Mouse (Mus musculus) liver, embryonic 14.5 days (tissue): Measurements from ENCODE around the gene Olfr763. TPM values are rescaled to one million over a fixed set of nuclear protein-coding genes. Genes with fewer than 3 reads are reported as not detected.

Experiments used
- ATAC-seq: fragments of 200-750 bp; cut with Nextera tagmentation; 2 replicates; pipeline ENCODE4 v1.8.0; 2017; ENCODE audit warnings: moderate number of reproducible peaks, mild to moderate bottlenecking, moderate library complexity; ENCODE audit not compliant: insufficient read depth
- DNase-seq, 3 experiments: peaks; one replicate each; pipeline ENCODE4 v3.0.0-alpha.2; 2012 to 2013; ENCODE audit warnings: low read depth in 3 of 3, low spot score in 3 of 3
- H3K27ac ChIP-seq: fragments of 300-500 bp; sonication (generic); 2 replicates; pipeline ENCODE4 v1.5.1; 2014; ENCODE audit warnings: moderate library complexity, mild to moderate bottlenecking, control low read depth, inconsistent platforms
- H3K27me3 ChIP-seq: fragments of 300-500 bp; sonication (generic); 2 replicates; pipeline ENCODE4 v1.6.1; 2014; ENCODE audit warnings: mild to moderate bottlenecking, low read length, moderate library complexity; ENCODE audit not compliant: control insufficient read depth, insufficient read depth
- H3K36me3 ChIP-seq: fragments of 300-500 bp; sonication (generic); replicated peaks from 2 replicates; pipeline ENCODE4 v1.6.1; 2014; ENCODE audit warnings: low read depth; ENCODE audit not compliant: control insufficient read depth, insufficient read depth
- H3K4me1 ChIP-seq, 2 experiments: fragments of 200-500 bp in 1 of 2; fragments of 300-500 bp in 1 of 2; sonication (generic) in 1 of 2; replicated peaks; 2 replicates each; pipeline ENCODE4 v1.6.1; 2012 to 2014; ENCODE audit warnings: antibody characterized with exemption in 1 of 2, inconsistent platforms in 1 of 2, low read length in 1 of 2; ENCODE audit not compliant: control insufficient read depth in 2 of 2, insufficient read depth in 2 of 2
- H3K4me2 ChIP-seq: fragments of 300-500 bp; sonication (generic); 2 replicates; pipeline ENCODE4 v1.6.1; 2014; ENCODE audit warnings: low read depth, mild to moderate bottlenecking, control low read depth, moderate library complexity
- H3K4me3 ChIP-seq, 2 experiments: fragments of 200-500 bp in 1 of 2; fragments of 300-500 bp in 1 of 2; sonication (generic) in 1 of 2; 2 replicates each; pipeline ENCODE4 v1.5.1; 2012 to 2014; ENCODE audit warnings: low read depth in 2 of 2, low read length in 2 of 2, mild to moderate bottlenecking in 2 of 2, control low read depth in 1 of 2, inconsistent platforms in 1 of 2, moderate library complexity in 1 of 2; ENCODE audit not compliant: insufficient read depth in 1 of 2
- H3K9ac ChIP-seq: fragments of 300-500 bp; sonication (generic); replicated peaks from 2 replicates; pipeline ENCODE4 v1.6.1; 2014; ENCODE audit warnings: mild to moderate bottlenecking, control low read depth, moderate library complexity
- H3K9me3 ChIP-seq: fragments of 300-500 bp; sonication (generic); 2 replicates; pipeline ENCODE4 v1.6.1; 2016; ENCODE audit warnings: low read length, mixed read lengths; ENCODE audit not compliant: control insufficient read depth
- CTCF ChIP-seq: IDR thresholded peaks from 2 replicates; pipeline ENCODE4 v1.5.1; 2016; ENCODE audit warnings: antibody characterized with exemption, low read depth, control low read depth
- EP300 ChIP-seq: IDR thresholded peaks from 2 replicates; pipeline ENCODE4 v1.6.1; 2016; ENCODE audit warnings: antibody characterized with exemption, low read depth
- WGBS: fragments of 180-500 bp; shearing (Covaris S2); extraction: QIAGEN DNeasy Blood & Tissue Kit; methylation state at CpG from one replicate; pipeline ENCODE4 v1.1.7; 2014; ENCODE audit not compliant: insufficient replicate concordance; 5-methylcytosine and 5-hydroxymethylcytosine counted together
- polyA plus RNA-seq, 2 experiments: library from polyadenylated mRNA; depleted of rRNA in 1 of 2; stranded (reverse) in 1 of 2; unstranded in 1 of 2; fragments of >200 nt; fragmentation: Nextera tagmentation in 1 of 2; extraction: Ambion mirVana in 1 of 2; gene quantifications; 2 replicates each; pipeline versions ENCODE4 v1.2.1 to v1.2.3; 2012 to 2014

Gene Olfr763
- polyA plus RNA-seq (2012; rRNA removed): not detected in 2 replicates
- polyA plus RNA-seq (2014; fragmentation: Nextera tagmentation; extraction: Ambion mirVana): not detected in 2 replicates

DNA sequence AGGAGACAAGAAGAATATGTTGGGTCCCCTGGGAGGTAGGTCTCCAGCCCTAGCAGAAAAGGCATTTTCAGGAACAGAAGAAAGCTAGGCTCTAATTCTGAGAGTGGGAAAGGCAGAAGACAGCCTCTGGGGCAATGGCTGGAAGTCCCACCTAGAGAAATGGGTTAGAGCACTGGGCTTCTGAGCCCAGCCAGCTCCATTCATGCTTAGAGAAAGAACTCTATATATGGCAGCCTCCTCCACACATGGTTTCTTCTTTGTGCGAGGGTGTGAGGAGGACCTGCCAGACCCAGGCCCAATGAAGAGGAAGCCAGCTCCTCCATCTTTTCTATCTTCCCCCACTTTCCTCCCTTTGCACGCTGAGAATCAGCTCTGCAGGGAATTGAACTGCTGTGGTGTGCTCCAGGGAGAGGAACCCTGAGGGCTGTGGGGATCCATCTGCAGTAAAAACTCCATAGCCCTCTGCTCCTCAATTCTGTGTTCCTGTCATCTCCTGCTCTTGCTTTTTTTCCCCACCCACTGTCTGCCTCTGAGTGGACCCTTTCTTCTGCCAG, at the start of gene Olfr763:
Olfr763 (plus strand) TSS at position 504 of the 554 bp plus-strand sequence.
- Histone ChIP-seq H3K4me2 (no peak within 1 kb of the TSS), H3K27ac (no peak within 1 kb of the TSS), H3K36me3 (no peaks in the 10 kb centered on the region), H3K9me3 (no peaks in the 10 kb centered on the region), H3K4me1 (no peaks in the 10 kb centered on the region), H3K9ac (no peak within 1 kb of the TSS), H3K27me3 (no peaks in the 10 kb centered on the region), H3K4me3 (no peak within 1 kb of the TSS)
- no peak for ATAC-seq
- no peak for DNase-seq
- 49% methylated on average over 2 of the region's 2 CpGs for WGBS
- TF ChIP-seq CTCF (no peak), EP300 (no peak)

DNA sequence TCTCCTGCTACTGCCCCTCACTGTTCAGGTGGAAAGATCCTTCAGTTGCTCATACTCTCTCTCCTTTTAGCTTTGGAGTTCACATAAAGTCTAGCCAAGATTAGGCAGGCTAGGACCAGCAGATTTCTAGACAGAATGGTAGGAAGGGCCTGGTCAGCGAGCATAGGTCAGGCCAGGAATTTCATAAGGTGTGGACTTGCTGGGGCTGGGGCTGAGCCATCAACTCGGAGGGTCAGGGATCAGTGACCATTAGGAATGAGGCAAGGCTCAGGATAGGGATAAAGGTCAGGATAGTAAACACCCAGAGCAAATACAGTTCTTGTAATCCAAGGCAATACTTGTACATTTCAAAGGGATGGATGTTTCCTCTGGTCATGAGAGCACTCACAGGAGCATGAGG, 45.6 kb upstream of the Olfr763 start:
- Histone ChIP-seq H3K4me2 (no peak overlapping the region), H3K4me3 (no peak overlapping the region), H3K27ac (no peak overlapping the region), H3K9me3 (no peaks in the 10 kb centered on the region), H3K27me3 (no peaks in the 10 kb centered on the region), H3K9ac (no peak overlapping the region), H3K36me3 (no peaks in the 10 kb centered on the region), H3K4me1 (peaks cover 0 to 6% of the 10 kb centered on the region in 2 experiments; a peak in 1 of 4 replicates)
- ATAC-seq (peak; percentile 77), DNase-seq (peak in 2 of 3 experiments; percentile 15 to 20)
- TF ChIP-seq EP300 (no peak), CTCF (no peak)
- WGBS: 36% methylated on average over 2 of the region's 2 CpGs

DNA sequence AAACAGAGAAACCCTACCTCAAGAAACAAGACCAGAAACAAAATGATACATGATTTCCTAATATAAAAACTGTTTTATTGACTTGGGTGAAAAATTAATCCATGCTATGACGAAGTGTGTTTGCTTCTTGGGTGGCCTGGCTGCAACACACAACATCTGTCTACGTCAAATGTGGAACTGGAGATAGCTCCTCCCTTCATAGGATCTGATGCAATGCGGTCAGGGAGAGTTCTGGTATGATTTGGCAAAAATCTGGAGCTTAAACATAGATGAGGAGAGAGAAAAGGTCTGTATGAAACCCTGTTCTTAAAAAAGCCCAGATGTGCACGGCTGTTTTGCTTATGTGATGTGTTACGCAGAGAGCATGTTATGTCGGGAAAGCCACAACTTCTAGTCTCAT, 44.7 kb upstream of the Olfr763 start:
- H3K9ac ChIP-seq: no peak overlapping the region
- 52% methylated on average over 6 of the region's 6 CpGs for WGBS
- H3K9me3 ChIP-seq: no peaks in the 10 kb centered on the region
- H3K4me1 ChIP-seq: peaks cover 0 to 4% of the 10 kb centered on the region in 2 experiments; a peak in 1 of 4 replicates
- H3K27me3 ChIP-seq: no peaks in the 10 kb centered on the region
- H3K36me3 ChIP-seq: no peaks in the 10 kb centered on the region
- TF ChIP-seq EP300: no peak
- TF ChIP-seq CTCF: no peak
- DNase-seq (no peak), ATAC-seq (no peak)
- H3K27ac ChIP-seq: no peak overlapping the region
- no peak overlapping the region for H3K4me3 ChIP-seq
- H3K4me2 ChIP-seq: no peak overlapping the region

DNA sequence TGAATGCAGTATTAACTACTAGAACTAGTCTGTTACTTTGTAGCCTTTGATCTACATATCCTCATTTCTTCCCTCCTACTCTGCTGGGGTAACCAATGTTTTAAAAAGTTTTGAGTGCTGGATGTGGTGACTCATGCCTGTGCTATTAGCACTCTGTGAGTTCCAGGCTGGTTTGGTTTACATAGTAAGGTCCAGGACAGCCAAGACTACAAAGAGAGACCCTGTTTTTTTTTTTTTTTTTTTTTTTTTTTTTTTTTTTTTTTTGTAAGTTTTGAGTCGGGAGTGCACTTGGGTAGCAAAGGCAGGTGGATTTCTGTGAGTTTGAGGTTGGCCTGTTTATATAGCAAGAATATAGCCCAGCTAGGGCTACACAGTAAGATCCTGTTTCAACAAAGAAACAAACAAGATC, 42.2 kb upstream of the Olfr763 start:
- Histone ChIP-seq H3K4me3 (no peak overlapping the region), H3K9ac (no peak overlapping the region), H3K27me3 (no peaks in the 10 kb centered on the region), H3K36me3 (no peaks in the 10 kb centered on the region), H3K27ac (no peak overlapping the region), H3K4me2 (no peak overlapping the region), H3K4me1 (peaks cover 0 to 4% of the 10 kb centered on the region in 2 experiments; a peak in 1 of 4 replicates), H3K9me3 (no peaks in the 10 kb centered on the region)
- WGBS: 21% methylated on average over 1 of the region's 1 CpGs
- DNase-seq: no peak
- no peak for ATAC-seq
- TF ChIP-seq CTCF (no peak), EP300 (no peak)

DNA sequence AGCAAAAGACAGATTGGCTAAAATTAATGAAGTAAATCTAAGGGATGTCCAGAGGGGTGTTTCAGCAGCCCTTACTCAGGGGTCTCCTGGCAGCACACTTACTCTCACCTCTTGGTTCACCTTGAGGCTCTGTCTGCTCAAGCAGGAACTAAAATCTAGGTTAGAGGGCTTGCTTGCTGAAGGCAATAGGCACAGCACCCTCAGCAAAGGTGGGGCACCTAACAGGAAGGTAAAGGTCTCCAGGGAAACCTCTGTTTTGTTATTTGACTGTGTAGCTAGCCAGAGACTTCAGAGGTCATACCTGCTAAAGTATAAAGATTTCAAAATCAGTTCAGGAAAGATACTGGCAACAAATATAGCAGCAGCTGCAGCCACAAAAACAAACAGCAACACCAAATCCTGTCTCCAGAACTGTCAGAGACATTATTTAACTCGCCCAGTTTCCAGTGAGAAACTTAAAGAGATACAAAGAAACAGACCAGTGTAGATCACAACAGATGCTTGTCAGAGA, 39.8 kb upstream of the Olfr763 start:
- Histone ChIP-seq H3K27ac (no peak overlapping the region), H3K27me3 (no peaks in the 10 kb centered on the region), H3K4me2 (no peak overlapping the region), H3K4me3 (no peak overlapping the region), H3K9ac (no peak overlapping the region), H3K4me1 (no peaks in the 10 kb centered on the region; a peak in 1 of 4 replicates), H3K36me3 (no peaks in the 10 kb centered on the region), H3K9me3 (no peaks in the 10 kb centered on the region)
- DNase-seq: no peak
- ATAC-seq: no peak
- TF ChIP-seq EP300: no peak
- TF ChIP-seq CTCF: no peak
- 30% methylated on average over 1 of the region's 1 CpGs for whole genome bisulfite sequencing
